Mouse (Mus musculus): ENCODE data around the gene Recql5. TPM values are rescaled to one million over a fixed set of nuclear protein-coding genes. Genes with fewer than 3 reads are reported as not detected.

The Recql5 gene
- 26.4 TPM for polyA plus RNA-seq (2015; fragmentation: Illumina TruSeq; extraction: RNeasy Lipid Tissue Mini Kit (QIAGEN cat#74804); ENCODE audit: insufficient read depth, low replicate concordance)

DNA sequence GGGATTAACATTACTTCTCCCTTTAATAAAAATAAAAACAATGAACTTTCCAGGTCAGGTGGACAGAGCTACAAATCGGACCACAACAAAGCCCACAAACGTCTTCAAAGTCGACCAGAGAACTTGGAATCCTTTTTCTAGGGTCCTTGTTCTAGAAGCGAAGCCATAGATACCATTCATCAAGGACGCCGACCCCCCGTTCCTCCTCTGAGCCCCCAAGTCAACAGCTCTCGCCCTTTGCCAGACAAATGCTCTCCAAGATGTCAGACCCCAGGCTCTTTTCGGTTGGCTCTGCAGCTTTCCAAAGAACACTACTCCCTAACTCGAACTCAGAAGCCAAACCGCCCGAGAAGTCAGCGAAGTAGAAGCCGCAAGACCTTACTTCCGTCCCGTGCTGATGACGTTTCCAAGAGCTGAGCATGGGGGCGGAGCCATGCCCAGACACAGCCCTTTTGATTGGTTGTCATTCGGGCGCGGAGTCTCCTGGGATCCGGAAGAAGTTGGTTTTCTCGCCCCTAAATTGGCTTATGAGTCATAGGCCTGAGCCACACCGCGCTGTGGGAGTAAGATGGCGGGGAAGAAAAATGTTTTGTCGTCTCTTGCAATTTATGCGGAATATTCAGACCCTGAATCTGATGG, at the start of gene Recql5, which contains the start of gene Sap30bp:
TSS of gene Recql5 (minus strand) at position 370 of the 639 bp plus-strand sequence.
TSS of gene Sap30bp (plus strand) at position 175 of the 639 bp plus-strand sequence.

DNA sequence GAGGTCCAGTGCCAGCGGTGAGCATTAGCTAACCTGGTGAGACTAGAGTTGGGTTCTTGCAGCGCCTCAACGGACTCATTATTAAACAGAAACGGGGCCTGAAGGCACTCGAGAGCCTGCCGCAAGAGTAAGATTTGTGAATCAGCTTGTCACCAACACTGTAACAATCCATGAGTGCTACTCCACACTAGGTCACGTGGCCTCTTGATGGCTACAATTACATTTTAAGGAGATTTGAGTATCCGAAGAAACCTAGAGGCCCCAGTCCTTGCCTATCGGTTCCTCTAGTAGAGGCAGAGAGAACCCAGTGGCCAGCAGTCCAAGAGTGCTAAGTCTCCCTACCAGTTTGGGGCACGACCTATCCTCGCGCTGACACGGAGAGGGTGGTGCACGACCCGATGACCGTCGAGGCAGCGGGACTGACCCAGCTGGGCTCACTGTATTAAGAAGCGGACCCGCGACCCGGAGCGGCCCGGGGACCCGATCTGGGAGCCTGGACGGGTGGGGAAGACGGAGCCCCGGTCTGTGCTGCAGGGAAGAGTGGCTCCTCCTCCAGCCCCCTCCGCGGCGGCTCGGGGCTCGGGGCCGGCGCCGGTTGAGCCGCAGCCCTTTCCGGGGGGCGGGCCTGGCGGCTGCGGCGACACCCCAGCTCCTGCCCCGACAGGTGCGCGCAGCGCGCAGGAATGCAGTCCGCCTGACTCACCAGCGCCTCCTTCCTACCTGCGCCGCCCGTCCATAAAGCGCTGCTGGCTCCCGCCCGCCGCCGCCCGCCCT, 41.2 kb upstream of the Recql5 start, which contains the start of gene Itgb4:
TSS of gene Itgb4 (plus strand) at position 401 of the 774 bp plus-strand sequence.

DNA sequence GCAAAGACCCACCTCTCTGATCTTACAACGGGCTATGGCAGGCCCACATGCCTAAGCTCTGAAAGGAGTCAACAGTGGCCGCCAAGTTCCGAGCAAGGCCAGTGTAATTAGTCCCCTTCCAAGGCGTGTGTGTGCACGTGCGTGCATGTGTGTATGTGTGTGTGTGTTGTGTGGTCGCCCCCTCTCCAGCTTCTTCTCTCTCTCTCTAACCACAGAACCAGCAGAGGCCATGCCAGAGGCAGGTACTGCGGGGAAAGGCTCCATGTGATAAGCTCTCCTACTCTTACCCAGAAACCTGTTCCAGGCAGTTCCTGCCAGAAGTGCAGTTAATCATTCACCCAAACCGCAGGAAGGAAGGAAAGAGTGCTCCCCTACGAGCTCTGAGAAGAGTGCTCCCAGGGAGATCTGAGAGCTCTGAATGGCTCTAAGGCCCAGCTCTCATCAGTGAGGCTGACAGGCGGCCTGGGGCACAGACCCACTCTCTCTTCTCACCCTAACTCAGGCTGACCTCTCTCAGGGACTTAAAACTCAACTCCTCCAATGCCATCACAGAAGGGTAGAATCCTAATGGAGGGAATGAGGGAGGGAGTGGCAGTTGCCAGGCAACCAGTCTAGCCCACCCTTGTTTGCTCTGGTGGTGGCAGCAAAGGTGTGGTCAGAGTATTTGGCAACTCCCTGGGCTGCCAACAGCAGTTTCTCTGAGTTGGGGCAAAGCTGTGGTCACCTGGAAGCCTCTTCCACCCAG, 21.5 kb downstream of the Recql5 start, which contains the start of gene Smim6:
TSS of gene Smim6 (plus strand) at position 386 of the 745 bp plus-strand sequence.

DNA sequence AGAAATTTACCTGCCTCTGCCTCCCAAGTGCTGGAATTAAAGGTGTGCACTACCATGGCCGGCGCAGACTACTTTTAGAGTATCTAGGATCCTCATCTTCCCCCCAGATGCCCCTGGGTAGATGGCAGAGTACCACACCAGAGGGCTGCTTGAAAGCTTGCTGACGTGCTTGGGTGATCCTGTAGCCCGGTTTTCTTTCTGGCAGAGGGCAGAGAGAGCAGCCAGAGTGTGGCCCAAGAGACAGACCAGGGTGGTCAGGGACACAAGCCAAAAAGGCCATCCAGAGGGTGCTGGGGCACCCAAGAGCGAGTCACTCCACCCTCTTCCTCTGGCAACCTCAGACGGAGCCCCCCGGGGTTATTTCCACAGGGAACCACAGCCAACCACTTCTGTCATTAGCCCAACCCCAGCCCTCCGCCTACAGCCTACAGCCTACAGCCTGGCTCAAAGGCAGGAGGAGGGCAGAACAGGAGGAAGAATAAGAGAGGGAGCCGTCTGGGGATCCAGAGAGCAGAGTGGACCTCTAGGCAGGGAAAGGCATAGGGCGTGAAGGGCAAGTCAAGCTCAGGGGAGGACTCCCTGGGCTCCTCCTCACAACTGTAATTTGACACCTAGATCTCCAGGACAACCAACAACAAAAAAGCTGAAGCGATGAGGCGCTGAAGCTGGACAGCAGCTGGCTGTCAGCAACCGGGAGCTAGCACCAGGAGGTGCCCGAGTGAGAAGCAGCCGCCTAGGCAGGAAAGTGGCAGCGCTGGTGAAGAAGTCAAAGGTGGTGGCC, 33.6 kb downstream of the Recql5 start, which contains the start of gene Smim5:
TSS of gene Smim5 (plus strand) at position 481 of the 781 bp plus-strand sequence.

DNA sequence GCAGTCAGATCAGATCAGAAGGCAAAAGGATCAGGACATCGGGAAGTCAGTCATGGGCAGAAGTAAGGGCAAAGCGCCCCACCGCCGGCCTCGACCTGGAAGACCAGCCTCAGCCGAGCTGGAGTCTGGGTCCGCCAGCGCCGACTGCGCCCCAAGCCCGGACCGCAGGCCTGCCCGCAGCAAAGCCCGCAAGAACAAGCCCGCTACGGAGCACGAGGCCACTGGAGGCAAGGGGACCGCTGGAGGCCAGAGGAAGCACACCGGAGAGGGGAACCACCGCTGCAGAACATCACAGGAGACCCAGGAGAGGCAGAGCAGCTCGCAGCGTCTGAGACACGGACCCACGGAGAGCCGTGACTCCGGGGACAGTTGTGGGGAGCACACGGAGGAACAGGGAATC, 74.9 kb downstream of the Recql5 start, which contains the start of gene Myo15b:
TSS of gene Myo15b (plus strand) at position 53 of the 400 bp plus-strand sequence.

Other genes with a start within 250 kb of the Recql5 start
- 264 TPM for gene Grb2, start 224.9 kb downstream of the Recql5 start, polyA plus RNA-seq (2015; fragmentation: Illumina TruSeq; extraction: RNeasy Lipid Tissue Mini Kit (QIAGEN cat#74804); ENCODE audit: insufficient read depth, low replicate concordance)
- gene Tmem94, start 168.0 kb downstream of the Recql5 start, polyA plus RNA-seq (2015; fragmentation: Illumina TruSeq; extraction: RNeasy Lipid Tissue Mini Kit (QIAGEN cat#74804); ENCODE audit: insufficient read depth, low replicate concordance) = 7.2 TPM
- gene Caskin2, start 119.8 kb downstream of the Recql5 start, polyA plus RNA-seq (2015; fragmentation: Illumina TruSeq; extraction: RNeasy Lipid Tissue Mini Kit (QIAGEN cat#74804); ENCODE audit: insufficient read depth, low replicate concordance) = 3.5 TPM
- gene Tsen54, start 118.8 kb downstream of the Recql5 start, polyA plus RNA-seq (2015; fragmentation: Illumina TruSeq; extraction: RNeasy Lipid Tissue Mini Kit (QIAGEN cat#74804); ENCODE audit: insufficient read depth, low replicate concordance) = 7.3 TPM
- gene Llgl2, start 109.4 kb downstream of the Recql5 start, polyA plus RNA-seq (2015; fragmentation: Illumina TruSeq; extraction: RNeasy Lipid Tissue Mini Kit (QIAGEN cat#74804); ENCODE audit: insufficient read depth, low replicate concordance) = 7.2 TPM
- 0.15 TPM for gene Myo15b, start 75.1 kb downstream of the Recql5 start, polyA plus RNA-seq (2015; fragmentation: Illumina TruSeq; extraction: RNeasy Lipid Tissue Mini Kit (QIAGEN cat#74804); ENCODE audit: insufficient read depth, low replicate concordance)
- 4.9 TPM for gene Smim5, start 33.5 kb downstream of the Recql5 start, polyA plus RNA-seq (2015; fragmentation: Illumina TruSeq; extraction: RNeasy Lipid Tissue Mini Kit (QIAGEN cat#74804); ENCODE audit: insufficient read depth, low replicate concordance)
- 0.35 TPM for gene Smim6, start 21.5 kb downstream of the Recql5 start, polyA plus RNA-seq (2015; fragmentation: Illumina TruSeq; extraction: RNeasy Lipid Tissue Mini Kit (QIAGEN cat#74804); ENCODE audit: insufficient read depth, low replicate concordance)
- gene Sap30bp, start 195 bp downstream of the Recql5 start, polyA plus RNA-seq (2015; fragmentation: Illumina TruSeq; extraction: RNeasy Lipid Tissue Mini Kit (QIAGEN cat#74804); ENCODE audit: insufficient read depth, low replicate concordance) = 46.2 TPM
- 0.68 TPM for gene Itgb4, start 41.2 kb upstream of the Recql5 start, polyA plus RNA-seq (2015; fragmentation: Illumina TruSeq; extraction: RNeasy Lipid Tissue Mini Kit (QIAGEN cat#74804); ENCODE audit: insufficient read depth, low replicate concordance)
- 1.7 TPM for gene Galk1, start 79.2 kb upstream of the Recql5 start, polyA plus RNA-seq (2015; fragmentation: Illumina TruSeq; extraction: RNeasy Lipid Tissue Mini Kit (QIAGEN cat#74804); ENCODE audit: insufficient read depth, low replicate concordance)
- 433 TPM for gene H3f3b, start 94.5 kb upstream of the Recql5 start, polyA plus RNA-seq (2015; fragmentation: Illumina TruSeq; extraction: RNeasy Lipid Tissue Mini Kit (QIAGEN cat#74804); ENCODE audit: insufficient read depth, low replicate concordance)
- gene Unk, start 96.8 kb upstream of the Recql5 start, polyA plus RNA-seq (2015; fragmentation: Illumina TruSeq; extraction: RNeasy Lipid Tissue Mini Kit (QIAGEN cat#74804); ENCODE audit: insufficient read depth, low replicate concordance) = 11.8 TPM
- 15.2 TPM for gene Unc13d, start 144.5 kb upstream of the Recql5 start, polyA plus RNA-seq (2015; fragmentation: Illumina TruSeq; extraction: RNeasy Lipid Tissue Mini Kit (QIAGEN cat#74804); ENCODE audit: insufficient read depth, low replicate concordance)
- gene Wbp2, start 153.5 kb upstream of the Recql5 start, polyA plus RNA-seq (2015; fragmentation: Illumina TruSeq; extraction: RNeasy Lipid Tissue Mini Kit (QIAGEN cat#74804); ENCODE audit: insufficient read depth, low replicate concordance) = 72.9 TPM
- 4.4 TPM for gene Trim47, start 193.7 kb upstream of the Recql5 start, polyA plus RNA-seq (2015; fragmentation: Illumina TruSeq; extraction: RNeasy Lipid Tissue Mini Kit (QIAGEN cat#74804); ENCODE audit: insufficient read depth, low replicate concordance)
- gene Trim65, start 197.7 kb upstream of the Recql5 start, polyA plus RNA-seq (2015; fragmentation: Illumina TruSeq; extraction: RNeasy Lipid Tissue Mini Kit (QIAGEN cat#74804); ENCODE audit: insufficient read depth, low replicate concordance) = 30.2 TPM
- gene Mrpl38, start 205.4 kb upstream of the Recql5 start, polyA plus RNA-seq (2015; fragmentation: Illumina TruSeq; extraction: RNeasy Lipid Tissue Mini Kit (QIAGEN cat#74804); ENCODE audit: insufficient read depth, low replicate concordance) = 19.5 TPM
- gene Fbf1, start 234.7 kb upstream of the Recql5 start, polyA plus RNA-seq (2015; fragmentation: Illumina TruSeq; extraction: RNeasy Lipid Tissue Mini Kit (QIAGEN cat#74804); ENCODE audit: insufficient read depth, low replicate concordance) = 15.1 TPM